Mouse (Mus musculus): ENCODE results near the gene Tekt1.

The Tekt1 gene

DNA sequence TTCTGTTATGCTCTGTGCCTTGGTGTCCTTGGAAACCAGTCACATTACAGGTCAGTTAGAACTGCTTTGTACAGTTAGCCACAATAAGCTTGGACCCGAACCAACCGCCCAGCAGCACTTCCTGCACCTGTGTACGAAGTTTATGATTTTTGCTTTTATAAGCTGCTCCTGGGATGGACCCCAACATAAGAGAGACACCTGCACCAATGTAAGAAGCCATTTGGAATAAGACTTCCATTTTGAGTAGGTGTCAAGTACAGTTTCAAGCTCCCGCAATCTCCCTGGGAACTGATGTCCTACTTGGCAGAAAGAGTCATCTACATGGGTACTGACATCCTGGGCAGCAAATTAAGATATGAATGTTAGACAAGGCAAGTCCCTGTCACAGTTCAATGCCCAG is 22.5 kb downstream of the Tekt1 start:
- peak; percentile 52 for DNase-seq

GRCm38 (mm10) chr11:72338437-72338871 is 23.8 kb downstream of the Tekt1 start:
- peak; percentile 62 for DNase-seq

DNA sequence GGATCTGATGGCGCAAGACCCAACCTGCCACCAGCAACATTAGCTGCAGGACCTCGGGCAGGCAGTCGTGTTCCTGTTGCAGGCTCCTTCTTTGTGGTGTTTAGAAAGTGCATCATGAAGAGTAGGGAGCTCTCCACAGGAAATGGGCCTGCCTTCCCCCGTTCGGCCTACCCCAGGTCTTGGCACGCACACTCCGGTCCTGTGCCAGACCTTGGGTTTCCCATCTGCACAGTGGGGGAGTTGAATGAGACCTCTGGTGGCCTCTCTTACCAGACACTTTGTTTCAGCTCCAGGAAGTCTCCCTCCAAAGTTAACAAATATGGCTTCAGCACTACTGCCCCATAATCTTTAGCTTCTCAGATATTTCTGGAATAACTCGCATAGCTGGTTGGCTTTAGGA is 25.5 kb downstream of the Tekt1 start:
- peak; percentile 79 for DNase-seq

DNA sequence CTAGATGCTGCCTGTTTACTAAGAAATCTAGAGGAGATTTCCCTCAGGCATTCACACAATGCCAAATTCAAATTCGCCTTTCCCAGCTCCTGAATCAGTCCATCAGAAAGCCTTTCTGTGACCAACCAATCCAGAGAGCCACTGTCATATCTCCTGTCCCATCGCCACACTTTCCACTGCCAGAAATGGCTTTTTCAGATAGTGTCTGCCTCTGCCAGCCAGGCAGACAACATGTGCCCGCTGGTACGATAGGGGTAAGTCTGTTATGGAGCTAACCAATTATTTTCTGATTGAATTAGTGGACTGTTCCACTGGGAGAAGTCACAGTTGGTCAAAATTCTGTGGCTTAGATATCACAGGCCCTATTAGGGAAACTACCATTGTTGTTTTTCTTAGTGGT is 27.6 kb downstream of the Tekt1 start:
- DNase-seq: peak; percentile 84

GRCm38 (mm10) chr11:72332951-72333667 is 29.1 kb downstream of the Tekt1 start:
- DNase-seq: peak; percentile 79

- DNase-seq: peak; percentile 70
Observed at GRCm38 (mm10) chr11:72325701-72326100, 36.5 kb downstream of the Tekt1 start.

- DNase-seq: peak; percentile 66
Observed at GRCm38 (mm10) chr11:72324431-72324830, 37.8 kb downstream of the Tekt1 start.

- peak; percentile 71 for DNase-seq
Observed at GRCm38 (mm10) chr11:72318026-72318425, 44.2 kb downstream of the Tekt1 start.

DNA sequence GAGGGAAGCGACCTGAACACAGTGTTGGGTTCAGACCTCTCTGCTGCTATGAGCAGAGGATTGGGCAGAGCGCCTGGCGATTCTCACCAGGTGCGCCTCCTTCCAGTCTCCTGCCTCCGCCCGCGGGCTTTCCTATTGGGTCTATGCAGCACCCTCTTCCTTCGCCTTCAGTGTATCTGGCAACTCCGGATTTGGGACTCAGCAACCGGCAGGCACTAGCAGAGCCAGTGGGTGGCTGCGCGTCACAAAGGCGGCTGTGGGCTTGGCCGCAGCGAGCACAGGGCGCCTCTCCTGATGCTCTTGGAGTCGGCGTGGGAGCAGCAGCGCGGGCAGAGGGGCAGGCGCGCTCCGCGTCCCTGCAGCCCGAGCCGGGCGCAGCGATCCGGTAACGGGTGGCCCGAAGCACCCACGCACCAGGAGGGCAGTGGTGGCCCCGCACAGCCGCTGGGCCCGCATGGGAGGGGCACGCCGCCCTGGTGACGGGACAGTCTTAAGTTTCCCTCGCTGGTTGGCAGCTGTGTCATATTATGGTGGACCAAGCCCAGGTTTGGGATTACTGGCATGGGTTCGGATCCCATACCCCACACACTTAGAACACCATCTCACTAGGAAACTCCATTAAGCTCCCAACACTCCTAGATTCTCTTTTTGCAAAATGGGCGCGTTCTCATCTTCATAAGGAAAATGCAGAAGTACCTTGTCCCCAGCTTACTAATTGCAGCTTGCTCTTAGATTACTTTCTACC is 47.9 kb downstream of the Tekt1 start, which contains the start of gene Fbxo39:
Gene Fbxo39, plus strand, starts transcription at position 294 of the 745 bp plus-strand sequence.
- DNase-seq: peak; percentile 81

- peak; percentile 77 for DNase-seq
Observed at GRCm38 (mm10) chr11:72311355-72312001, 50.8 kb downstream of the Tekt1 start.

DNA sequence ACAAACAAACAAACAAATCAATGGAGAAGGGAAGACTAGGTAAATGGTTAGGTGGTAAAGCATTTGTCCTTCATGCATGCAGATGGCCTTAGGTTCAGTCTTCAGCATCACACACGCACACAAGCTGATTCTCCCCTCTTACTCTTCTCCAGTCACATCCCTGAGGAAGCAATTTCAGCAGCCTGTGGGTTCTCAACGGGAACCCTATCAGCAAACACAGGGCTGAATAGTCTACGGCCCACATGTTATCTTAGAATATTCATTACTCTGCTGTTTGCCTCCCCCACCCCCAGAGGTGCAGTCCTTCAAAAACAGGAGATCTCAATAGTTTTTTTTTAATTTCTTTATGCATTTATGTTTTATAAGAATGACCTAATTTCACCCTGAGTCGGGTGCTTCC is 51.8 kb downstream of the Tekt1 start:
- peak; percentile 41 for DNase-seq

DNA sequence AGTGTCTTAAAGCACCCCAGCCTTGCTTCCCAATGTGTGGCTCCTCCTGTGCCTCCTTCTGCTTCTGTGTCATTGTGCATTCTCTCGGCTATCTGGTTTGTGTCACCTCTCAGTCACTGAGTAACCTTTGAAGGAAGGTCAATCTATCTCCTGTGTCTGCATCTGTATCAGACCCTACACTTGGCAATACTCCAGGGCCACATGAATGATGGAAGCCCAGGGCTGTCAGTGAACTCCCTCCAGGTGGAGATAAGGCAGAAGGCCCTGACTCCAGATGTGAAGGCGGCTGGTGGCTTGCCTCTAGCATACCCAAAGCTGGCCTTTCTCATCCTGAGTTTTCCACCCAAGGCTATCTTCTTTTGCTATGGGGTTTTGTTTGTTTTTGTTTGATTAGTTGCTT is 53.3 kb downstream of the Tekt1 start:
- DNase-seq: peak; percentile 92

DNA sequence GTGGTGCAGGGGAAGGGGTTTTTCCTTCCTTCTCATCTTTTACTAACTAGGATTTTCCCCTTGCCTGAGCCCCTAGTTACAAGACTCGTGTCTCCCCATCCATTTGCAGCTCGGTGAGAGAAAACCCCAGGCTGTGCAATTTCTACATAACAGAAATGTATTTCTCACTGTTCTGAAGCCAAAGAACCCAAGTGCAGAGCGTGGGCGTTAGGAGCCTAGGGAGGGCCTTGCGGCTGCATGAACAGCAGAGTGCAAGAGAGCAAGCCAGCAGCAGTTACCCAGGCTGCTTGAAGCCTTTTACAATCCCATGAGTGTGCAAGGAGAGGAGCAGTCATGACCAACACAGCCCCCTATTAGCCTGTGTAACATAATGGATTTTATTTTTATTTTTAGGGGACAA is 54.8 kb downstream of the Tekt1 start:
- peak; percentile 61 for DNase-seq

- peak; percentile 98 for DNase-seq
Observed at GRCm38 (mm10) chr11:72302230-72302629, 60.0 kb downstream of the Tekt1 start.

DNA sequence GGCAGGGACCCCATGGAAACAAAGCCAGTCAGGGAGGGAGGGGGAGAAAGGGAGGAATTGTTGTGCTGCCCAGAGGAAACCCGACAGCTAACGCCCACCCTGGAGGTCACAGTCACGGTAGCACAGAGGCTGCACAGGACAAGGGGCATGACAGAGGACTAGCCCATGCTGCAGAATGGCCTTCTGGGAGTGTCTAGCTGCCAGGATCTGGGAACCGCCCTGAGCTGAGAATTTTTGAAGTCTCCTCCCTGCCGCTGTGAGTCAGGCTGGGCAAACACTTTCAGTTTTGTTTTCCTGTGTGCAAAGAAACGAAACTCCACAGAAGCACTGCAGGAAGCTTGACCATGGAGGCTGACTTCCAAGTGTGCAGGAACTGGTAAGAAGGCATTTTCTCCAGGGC is 60.9 kb downstream of the Tekt1 start, which contains the start of gene Xaf1:
Gene Xaf1, plus strand, starts transcription at position 296 of the 400 bp plus-strand sequence.
- DNase-seq: peak; percentile 99

Measured in heart, adult 11 months (tissue).